Mouse (Mus musculus) CH12.LX (cell line): Measurements from ENCODE around the gene Tekt5. TPM values are rescaled to one million over a fixed set of nuclear protein-coding genes. Genes with fewer than 3 reads are reported as not detected.

Experiments used
- DNase-seq: peaks from one replicate; pipeline ENCODE4 v3.0.0-alpha.2; 2013; ENCODE audit errors: extremely low read depth
- H3K27ac ChIP-seq: 2 replicates; pipeline ENCODE4 v1.5.1; 2012; ENCODE audit warnings: low read depth, mild to moderate bottlenecking, control low read depth, moderate library complexity; ENCODE audit not compliant: insufficient read depth
- H3K27me3 ChIP-seq: replicated peaks from 2 replicates; pipeline ENCODE3; 2012; ENCODE audit warnings: inconsistent platforms
- H3K36me3 ChIP-seq, 2 experiments: replicated peaks in 1 of 2; 2 replicates each; pipeline versions ENCODE3 to v1.6.1; 2012; ENCODE audit warnings: inconsistent platforms in 1 of 2, low read length in 1 of 2, mild to moderate bottlenecking in 1 of 2, mixed read lengths in 1 of 2, moderate library complexity in 1 of 2; ENCODE audit not compliant: control insufficient read depth in 1 of 2, insufficient read depth in 1 of 2
- H3K4me1 ChIP-seq, 2 experiments: 2 replicates each; pipeline ENCODE4 v1.6.1; 2012; ENCODE audit warnings: inconsistent platforms in 1 of 2, moderate library complexity in 1 of 2; ENCODE audit not compliant: insufficient read depth in 2 of 2, control insufficient read depth in 1 of 2
- H3K4me2 ChIP-seq: 2 replicates; pipeline ENCODE4 v1.6.1; 2012; ENCODE audit warnings: low read depth, mild to moderate bottlenecking, control low read depth; ENCODE audit not compliant: poor library complexity, insufficient read depth, severe bottlenecking
- H3K4me3 ChIP-seq, 3 experiments: fragments of 150-350 bp in 1 of 3; sonication (generic) in 1 of 3; replicated peaks in 1 of 3; 2 replicates each; pipeline versions ENCODE3 to v1.5.1; 2011 to 2012; ENCODE audit warnings: low read depth in 2 of 3, low read length in 2 of 3, mild to moderate bottlenecking in 2 of 3, moderate library complexity in 2 of 3, control low read depth in 1 of 3, improper control_type of control experiment in 1 of 3, inconsistent platforms in 1 of 3, mixed read lengths in 1 of 3; ENCODE audit not compliant: poor library complexity in 1 of 3
- H3K79me2 ChIP-seq: replicated peaks from 2 replicates; pipeline ENCODE4 v1.6.1; 2012; ENCODE audit warnings: mild to moderate bottlenecking, moderate library complexity; ENCODE audit not compliant: control insufficient read depth, poor library complexity, insufficient read depth, severe bottlenecking; ENCODE audit errors: extremely low read depth
- H3K9ac ChIP-seq: 2 replicates; pipeline ENCODE4 v1.6.1; 2012; ENCODE audit warnings: low read depth, mild to moderate bottlenecking, control low read depth, moderate library complexity; ENCODE audit not compliant: insufficient read depth
- H3K9me3 ChIP-seq: replicated peaks from 2 replicates; pipeline ENCODE3; 2012; ENCODE audit warnings: low read length, inconsistent platforms, mixed read lengths
- CHD1 ChIP-seq: IDR thresholded peaks from 2 replicates; pipeline ENCODE4 v1.6.1; 2012; ENCODE audit warnings: low read depth, low read length, improper control_type of control experiment, inconsistent platforms
- CHD2 ChIP-seq: IDR thresholded peaks from 2 replicates; pipeline ENCODE4 v1.6.1; 2011; ENCODE audit warnings: low read length, improper control_type of control experiment
- ELF1 ChIP-seq: IDR thresholded peaks from 2 replicates; pipeline ENCODE4 v1.6.1; 2014; ENCODE audit warnings: low read depth, mild to moderate bottlenecking, inconsistent platforms, low read length, improper control_type of control experiment
- HCFC1 ChIP-seq: IDR thresholded peaks from 2 replicates; pipeline ENCODE4 v1.6.1; 2012; ENCODE audit warnings: low read depth, mild to moderate bottlenecking, inconsistent platforms, low read length, improper control_type of control experiment
- JUND ChIP-seq: conservative IDR thresholded peaks from 2 replicates; pipeline ENCODE4 v1.6.1; 2011; ENCODE audit warnings: low read depth, low read length, improper control_type of control experiment
- KAT2A ChIP-seq: IDR thresholded peaks from 2 replicates; pipeline ENCODE4 v1.6.1; 2012; ENCODE audit warnings: low read length, improper control_type of control experiment, inconsistent platforms; ENCODE audit not compliant: insufficient replicate concordance
- MAX ChIP-seq: IDR thresholded peaks from 2 replicates; pipeline ENCODE4 v1.6.1; 2011; ENCODE audit warnings: low read length, improper control_type of control experiment
- MYC ChIP-seq: IDR thresholded peaks from 2 replicates; pipeline ENCODE4 v1.6.1; 2011; ENCODE audit warnings: low read depth, mild to moderate bottlenecking, improper control_type of control experiment, low read length
- NELFE ChIP-seq: IDR thresholded peaks from 2 replicates; pipeline ENCODE4 v1.6.1; 2011; ENCODE audit warnings: low read depth, low read length, improper control_type of control experiment
- RAD21 ChIP-seq: IDR thresholded peaks from 2 replicates; pipeline ENCODE4 v1.6.1; 2011; ENCODE audit warnings: low read depth, mild to moderate bottlenecking, low read length, improper control_type of control experiment, moderate library complexity
- RCOR1 ChIP-seq: conservative IDR thresholded peaks from 2 replicates; pipeline ENCODE4 v1.6.1; 2012; ENCODE audit warnings: low read depth, mild to moderate bottlenecking, inconsistent platforms, low read length, improper control_type of control experiment
- SIN3A ChIP-seq: IDR thresholded peaks from 2 replicates; pipeline ENCODE4 v1.6.1; 2012; ENCODE audit warnings: low read length, improper control_type of control experiment, inconsistent platforms
- USF1 ChIP-seq: IDR thresholded peaks from 2 replicates; pipeline ENCODE4 v1.6.1; 2014; ENCODE audit warnings: low read depth, mild to moderate bottlenecking, inconsistent platforms, low read length, improper control_type of control experiment
- USF2 ChIP-seq: conservative IDR thresholded peaks from 2 replicates; pipeline ENCODE4 v1.6.1; 2011; ENCODE audit warnings: low read depth, low read length, improper control_type of control experiment
- ZMIZ1 ChIP-seq: IDR thresholded peaks from 2 replicates; pipeline ENCODE4 v1.6.1; 2012; ENCODE audit warnings: low read depth, mild to moderate bottlenecking, inconsistent platforms, low read length, improper control_type of control experiment
- dilution Hi-C: fragments of 300-500 bp; cut with MboI; formaldehyde crosslinking; loops from 2 replicates; pipeline ENCODE4 v1.14.3; 2020; ENCODE audit warnings: low sequenced_read_pairs; ENCODE audit not compliant: extremely low pct_unique_long_range_greater_than_20kb, extremely low pct_ligation_motif_present
- in situ Hi-C: fragments of 300-500 bp; cut with MboI; formaldehyde crosslinking; loops from 3 replicates; pipeline ENCODE4 v1.14.3; 2019; ENCODE audit warnings: low sequenced_read_pairs, low pct_ligation_motif_present, low pct_unique_long_range_greater_than_20kb, mixed read lengths
- polyA plus RNA-seq: library from polyadenylated mRNA; unstranded; fragments of >175 nt; gene quantifications from 2 replicates; pipeline ENCODE4 v1.2.1, GENCODE M21; 2012; ENCODE audit warnings: low read depth; ENCODE audit not compliant: insufficient read length
- total RNA-seq, 2 experiments: library from RNA; depleted of rRNA; stranded (reverse); fragments of 300-350 nt in 1 of 2; fragments of >200 nt in 1 of 2; gene quantifications; 2 replicates each; pipeline ENCODE4 v1.2.3; 2012 to 2014

Gene Tekt5
- total and polyA plus RNA-seq, 3 experiments, result 0.17 TPM; not detected in 2

DNA sequence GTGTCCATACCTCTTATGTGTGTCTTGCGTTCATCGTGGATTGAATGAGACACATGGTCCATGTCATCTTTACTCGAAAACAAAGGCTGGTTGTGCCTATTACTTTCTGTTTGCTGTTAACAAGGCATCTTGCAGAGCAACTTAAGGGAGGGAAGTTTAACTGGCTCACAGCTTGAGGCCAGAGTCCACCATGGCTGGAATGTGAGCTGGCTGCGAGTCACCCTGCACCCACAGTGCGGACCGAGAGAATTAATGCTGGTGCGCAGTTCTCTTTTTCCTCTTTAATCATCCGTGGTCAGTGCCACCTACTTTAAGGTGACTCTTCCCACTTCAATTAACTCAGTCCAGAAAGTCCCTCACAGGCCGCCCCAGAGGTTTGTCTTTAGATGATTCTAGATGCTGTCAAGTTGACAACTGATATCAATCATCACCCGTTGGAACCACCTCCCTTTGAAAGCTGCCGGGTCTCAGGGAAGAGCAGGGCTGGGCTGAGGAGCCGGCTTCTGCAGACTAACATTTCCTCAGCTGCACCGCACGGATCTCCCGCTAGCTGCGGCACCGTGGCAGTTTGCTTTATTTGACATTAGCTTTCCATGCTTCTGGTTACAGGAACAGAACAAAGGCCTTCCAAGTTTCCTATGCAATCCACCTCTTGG, 75.2 kb downstream of the Tekt5 start:
- Histone ChIP-seq H3K4me2 (no peak overlapping the region), H3K27me3 (peaks cover 37% of the 10 kb centered on the region), H3K9me3 (no peaks in the 10 kb centered on the region), H3K36me3 (no peaks in the 10 kb centered on the region)
- no peak for DNase-seq
- TF ChIP-seq ZMIZ1 (no peak), NELFE (no peak), ELF1 (no peak), HCFC1 (no peak), SIN3A (no peak), CHD1 (no peak), JUND (no peak), RAD21 (no peak), RCOR1 (no peak), MAX (no peak), KAT2A (no peak), CHD2 (no peak), MYC (no peak)
- TF ChIP-seq, all 38 proteins: peak for 0
- H3K27ac ChIP-seq, result no peak overlapping the region
- dilution Hi-C loops (no loop called here), in situ Hi-C loops (no loop called here)
- H3K79me2 ChIP-seq, result no peaks in the 10 kb centered on the region
- no peak overlapping the region for H3K9ac ChIP-seq
- no peaks in the 10 kb centered on the region for H3K4me1 ChIP-seq
- no peak overlapping the region for H3K4me3 ChIP-seq

- Histone ChIP-seq H3K4me2 (no peak overlapping the region), H3K79me2 (no peaks in the 10 kb centered on the region), H3K27ac (no peak overlapping the region), H3K9ac (no peak overlapping the region), H3K9me3 (no peaks in the 10 kb centered on the region), H3K4me3 (no peak overlapping the region), H3K36me3 (no peaks in the 10 kb centered on the region), H3K4me1 (no peaks in the 10 kb centered on the region), H3K27me3 (peaks cover 49% of the 10 kb centered on the region)
- dilution Hi-C loops, result no loop called here
- in situ Hi-C loops, result no loop called here
- TF ChIP-seq USF2 (peak; percentile 45), USF1 (peak; percentile 63), CHD1 (no peak)
- DNase-seq, result no peak
These were observed 78.1 kb downstream of the Tekt5 start for GRCm38 (mm10) chr16:10317197-10317544.
